Mouse (Mus musculus): ENCODE measurements at regions not wholly inside any gene's neighbourhood (a gene's known extent, or its start where the extent isn't known, plus 50 kb on each side); places are given as distances from the start of the nearest gene placed in this dataset.

- TF ChIP-seq POLR2A (IDR thresholded peaks at IDR 0.05; ENCODE audit: extremely low read depth, insufficient read depth, low read length) (no peak), CTCF (IDR thresholded peaks at IDR 0.05; ENCODE audit: extremely low read depth, insufficient read depth, low read length) (no peak)
These were observed 279.9 kb downstream of the Tbc1d1 start for GRCm38 (mm10) chr5:64435958-64436357.
